Mouse (Mus musculus): Measurements from ENCODE around the gene Tube1.
"Not testable (repeated sequence)": the region's sequence is repeated elsewhere in the genome, so short reads cannot be mapped to it uniquely, and the experiment has no call there.

GRCm38 (mm10) chr10:39198216-39198615 lies 64.4 kb downstream of the Tube1 start:
- TF ChIP-seq CTCF (IDR thresholded peaks at IDR 0.05; ENCODE audit: extremely low read depth, insufficient read depth, insufficient read length, insufficient replicate concordance); POLR2A (IDR thresholded peaks at IDR 0.05; ENCODE audit: low read depth, low read length): not testable (repeated sequence)

Measured in spleen, adult 2 months (tissue).